Mouse (Mus musculus) spleen, embryonic (tissue): ENCODE results near the gene Nkx2-5.

Experiments
- CTCF ChIA-PET: fragments of 350-600 bp; sonication (Branson Sonifier 250); formaldehyde crosslinking; loops from one replicate; lab custom pipeline; 2022; lab: Charles Lee

The Nkx2-5 gene

GRCm38 (mm10) chr17:26844909-26845148 is at the start of gene Nkx2-5:
Nkx2-5 (minus strand) TSS chr17:26845009.
- CTCF ChIA-PET = no interaction called here

DNA sequence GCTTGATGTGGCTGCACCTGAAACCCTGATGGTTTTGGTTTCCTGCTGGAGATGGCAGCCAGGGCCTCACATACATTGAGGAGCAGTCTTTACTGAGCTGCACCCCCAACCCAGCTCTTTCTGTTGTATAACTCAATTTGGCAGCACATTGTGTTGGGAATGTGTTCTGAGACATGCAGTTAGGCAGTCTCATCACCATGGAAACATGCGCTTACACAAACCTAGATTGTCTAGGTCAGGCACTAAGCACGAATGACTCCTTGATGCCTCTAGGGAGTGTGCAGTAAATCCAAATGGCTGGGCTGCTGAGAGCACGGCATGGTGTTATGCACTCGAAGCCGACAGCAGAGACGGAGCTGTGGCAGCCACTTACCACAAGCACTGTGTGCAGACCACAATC is 49.5 kb upstream of the Nkx2-5 start:
- CTCF ChIA-PET = no interaction called here

GRCm38 (mm10) chr17:26893492-26893891 is 48.7 kb upstream of the Nkx2-5 start:
- CTCF ChIA-PET = no interaction called here

GRCm38 (mm10) chr17:26892635-26893375 is 48.0 kb upstream of the Nkx2-5 start:
- CTCF ChIA-PET = interaction anchor here (0.6 to 0.7 kb wide), 2 partner anchors 90 to 429 kb away, joined by 3 read pairs; no protein-coding TSS in a partner anchor

DNA sequence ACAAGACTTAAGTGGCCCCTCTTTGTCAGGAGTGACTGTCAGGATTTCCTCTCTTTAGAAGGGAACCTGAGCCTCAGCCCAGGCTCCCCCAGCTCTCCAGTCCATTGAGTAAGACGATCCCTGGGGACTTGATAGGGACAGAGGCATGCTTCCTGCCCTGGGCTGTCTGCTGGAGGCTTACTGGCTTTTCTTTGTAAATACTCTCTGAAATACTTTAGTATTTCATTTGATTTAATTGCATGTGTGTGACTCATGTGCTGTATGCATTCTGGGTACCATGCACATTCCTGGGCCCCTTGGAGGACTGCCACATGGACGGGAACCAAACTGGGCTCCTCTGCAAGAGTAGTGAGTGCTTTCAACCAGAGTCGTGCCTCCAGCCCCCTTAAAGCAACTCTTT is 43.1 kb upstream of the Nkx2-5 start:
- CTCF ChIA-PET = interaction anchor here (0.6 to 0.7 kb wide), 4 partner anchors 119 to 459 kb away, joined by 3 to 6 read pairs (median 4); no protein-coding TSS in a partner anchor

GRCm38 (mm10) chr17:26886047-26886749 is 41.4 kb upstream of the Nkx2-5 start:
- CTCF ChIA-PET = interaction anchor here (0.6 to 1.0 kb wide), 2 partner anchors 91 to 171 kb away, joined by 3 to 5 read pairs; partner anchors contain the start of gene Crebrf

DNA sequence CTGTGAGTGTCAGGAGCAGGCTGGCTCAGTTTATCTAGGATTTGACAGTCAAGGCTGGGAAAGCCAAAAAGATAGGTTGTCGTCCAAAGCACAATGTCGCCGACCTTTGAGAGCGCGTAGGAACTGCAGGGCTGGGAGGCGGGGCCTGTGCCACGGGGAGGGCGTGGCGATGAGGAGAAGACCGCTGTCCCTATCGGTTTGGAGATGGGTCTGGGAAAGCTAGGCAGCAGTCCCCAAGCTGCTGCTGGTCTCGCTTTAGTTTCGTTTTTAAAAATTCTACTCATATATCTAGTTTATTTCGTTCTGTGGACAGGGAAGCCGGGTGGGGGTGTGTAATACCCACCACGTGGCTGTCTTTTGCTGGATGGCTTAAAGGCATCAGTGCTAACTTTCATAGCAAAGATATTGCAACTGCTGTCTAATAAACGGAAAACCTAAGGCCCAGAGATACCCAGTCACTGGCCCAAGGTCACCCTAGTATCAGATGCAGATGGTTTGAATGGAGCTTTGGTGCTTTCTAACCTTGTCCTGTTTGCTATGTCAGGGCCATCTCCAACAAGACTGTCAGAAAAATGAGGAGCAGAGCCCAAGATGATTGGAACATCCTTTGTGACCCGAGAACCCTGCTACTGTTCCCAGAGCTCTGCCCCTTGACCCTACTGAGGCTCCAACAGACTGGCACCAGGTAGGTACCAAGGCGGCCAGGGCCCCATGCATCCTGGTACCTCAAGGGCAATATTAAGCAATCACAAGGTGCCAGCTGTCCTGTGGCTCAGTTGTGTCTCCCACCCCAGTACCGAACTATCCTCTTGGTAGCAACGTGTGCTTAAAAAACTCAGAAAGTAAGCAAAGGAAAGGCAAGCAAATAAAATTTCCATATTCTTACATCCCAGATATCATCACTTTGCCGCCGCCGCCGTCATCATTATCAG is 40.5 kb upstream of the Nkx2-5 start:
- CTCF ChIA-PET = interaction anchor here (0.6 to 1.7 kb wide), 5 partner anchors 81 to 227 kb away, joined by 3 to 5 read pairs (median 4); partner anchors contain the start of gene Bnip1

GRCm38 (mm10) chr17:26883585-26883984 is 38.8 kb upstream of the Nkx2-5 start:
- CTCF ChIA-PET = no interaction called here

DNA sequence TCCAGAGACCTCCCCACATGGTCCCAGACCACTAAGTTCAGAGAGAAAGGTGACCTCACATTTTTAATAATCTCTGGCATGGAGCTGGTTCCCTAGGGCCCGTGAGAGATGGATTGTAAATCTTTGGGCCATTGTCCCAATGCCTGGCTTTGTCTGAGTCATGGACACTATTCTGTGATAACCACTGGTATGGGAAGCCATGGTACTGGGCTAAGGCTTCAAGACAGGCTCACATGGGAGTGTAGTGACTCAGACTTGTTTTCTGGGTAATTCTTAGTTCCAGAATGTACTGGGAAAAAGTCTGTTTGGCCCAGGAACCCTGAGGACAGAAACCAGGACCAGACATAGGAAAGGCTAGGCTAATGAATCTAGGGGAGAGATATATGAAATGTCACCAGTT is 37.9 kb upstream of the Nkx2-5 start:
- CTCF ChIA-PET = no interaction called here

DNA sequence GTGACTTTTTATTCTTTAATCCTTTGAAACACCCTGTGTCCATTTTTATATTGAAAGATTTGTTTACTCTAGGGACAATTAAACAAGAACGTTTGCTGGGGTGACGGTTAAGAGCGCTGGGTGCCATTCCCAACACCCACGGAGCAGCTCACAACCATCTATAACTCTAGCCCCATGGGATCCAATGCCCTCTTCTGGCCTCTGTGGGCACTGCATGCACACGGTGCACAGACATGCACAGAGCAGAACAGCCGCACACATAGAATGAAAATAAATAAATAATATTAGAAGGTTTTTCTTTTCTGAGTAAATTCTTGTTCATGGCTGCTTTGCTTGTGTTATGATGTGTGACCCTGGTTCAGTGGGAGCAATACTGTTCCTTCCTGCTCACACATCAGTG is 34.4 kb upstream of the Nkx2-5 start:
- CTCF ChIA-PET = no interaction called here

- CTCF ChIA-PET = no interaction called here
Observed at GRCm38 (mm10) chr17:26877927-26878326, 33.1 kb upstream of the Nkx2-5 start.

DNA sequence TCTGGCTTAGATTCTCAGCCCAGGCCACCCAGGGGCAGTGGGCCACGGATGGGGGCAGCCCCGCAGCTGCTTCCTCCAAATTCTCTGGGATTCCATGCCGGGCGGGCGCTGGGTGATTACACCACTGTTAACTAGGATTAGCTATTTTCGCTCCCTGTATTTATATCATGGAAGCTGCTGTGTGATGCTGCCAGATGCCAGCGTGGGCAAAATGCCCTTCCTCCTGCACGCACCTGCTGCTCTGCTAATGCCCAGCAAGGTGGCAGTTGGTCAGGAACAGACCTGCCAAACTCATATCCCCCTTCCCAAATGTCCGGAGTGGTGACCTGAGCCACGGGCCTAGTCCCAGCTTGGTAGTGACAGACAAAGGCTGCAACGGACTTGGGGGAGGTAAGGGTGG is 29.7 kb upstream of the Nkx2-5 start:
- CTCF ChIA-PET = no interaction called here

- CTCF ChIA-PET = no interaction called here
Observed at GRCm38 (mm10) chr17:26873502-26873901, 28.7 kb upstream of the Nkx2-5 start.

- CTCF ChIA-PET = no interaction called here
Observed at GRCm38 (mm10) chr17:26872870-26873269, 28.1 kb upstream of the Nkx2-5 start.

DNA sequence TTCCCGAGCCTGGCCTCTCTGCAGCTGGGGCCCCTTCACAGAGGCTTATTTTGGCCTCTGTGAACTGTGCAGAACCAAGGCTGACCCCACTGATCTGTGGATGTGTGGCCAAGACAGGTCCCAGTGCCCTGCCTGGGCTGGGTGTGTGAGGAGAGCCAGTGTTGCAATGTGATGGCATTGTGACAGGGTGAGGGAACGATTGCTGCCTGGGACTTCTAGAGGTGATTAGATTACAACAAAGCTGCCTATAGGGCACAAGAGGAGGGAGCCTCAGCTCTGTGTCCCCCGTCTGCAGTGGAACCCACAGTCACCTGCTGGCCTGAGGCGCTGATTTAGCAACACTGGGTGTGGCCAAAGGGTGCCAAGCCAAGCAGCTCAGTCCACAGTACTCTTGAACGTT is 23.9 kb upstream of the Nkx2-5 start:
- CTCF ChIA-PET = no interaction called here

DNA sequence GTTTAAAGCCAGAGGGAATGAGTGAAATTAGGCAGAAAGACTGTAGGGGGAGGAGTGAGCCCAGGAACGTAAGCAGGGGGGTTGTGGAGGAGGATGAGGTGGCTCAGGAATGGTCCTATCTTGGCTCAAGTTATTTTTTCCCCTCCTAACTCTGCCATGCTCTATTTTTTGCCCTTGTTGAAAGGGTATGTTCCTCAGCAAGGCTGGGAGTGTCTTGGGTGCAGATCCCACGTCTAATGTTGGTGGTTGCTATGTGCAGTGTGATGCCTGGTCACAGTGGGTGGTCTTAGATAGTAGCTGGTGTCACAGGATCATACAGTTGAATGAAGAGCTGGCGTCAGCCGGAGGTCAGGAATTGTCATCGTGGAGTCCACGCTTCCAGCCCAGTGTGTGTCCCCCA is 20.3 kb upstream of the Nkx2-5 start:
- CTCF ChIA-PET = no interaction called here

DNA sequence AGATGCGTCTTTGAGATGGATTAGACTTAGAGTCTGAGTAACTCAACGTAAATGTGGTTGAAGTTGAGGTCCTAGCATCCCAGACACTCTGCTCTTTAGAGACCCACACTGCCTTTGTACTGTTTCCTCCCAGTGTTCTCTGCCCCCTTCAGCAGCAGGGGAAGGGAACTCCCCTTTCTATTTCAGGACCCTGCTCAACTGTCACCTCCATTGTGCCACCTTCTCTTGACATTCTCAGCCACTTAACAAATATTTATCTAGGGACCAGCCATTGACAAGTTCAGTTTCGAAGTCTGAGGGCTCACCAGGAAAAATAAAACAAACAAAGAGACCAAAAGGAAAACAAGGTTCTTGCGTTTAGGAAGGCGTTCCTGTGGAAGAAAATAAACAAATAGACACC is 19.5 kb upstream of the Nkx2-5 start:
- CTCF ChIA-PET = no interaction called here

DNA sequence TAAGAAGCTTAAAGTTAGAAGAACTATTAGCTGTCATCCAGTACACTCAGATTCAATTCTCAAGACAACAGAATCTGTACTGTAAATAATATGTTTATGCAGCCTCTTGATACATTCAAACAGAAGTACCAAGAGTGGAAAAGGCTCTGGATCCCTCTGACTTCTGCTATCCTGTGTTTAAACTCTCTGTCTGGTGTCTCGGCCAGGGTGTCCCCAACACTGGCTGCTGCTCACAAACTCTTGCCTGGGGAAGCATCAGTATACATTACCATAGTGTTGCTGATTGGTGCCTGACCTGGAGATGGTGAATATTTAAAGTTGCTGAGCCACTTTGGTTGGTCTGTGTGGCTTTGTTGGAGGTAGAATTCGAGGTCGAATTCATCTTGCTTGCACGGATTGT is 17.0 kb upstream of the Nkx2-5 start:
- CTCF ChIA-PET = no interaction called here

DNA sequence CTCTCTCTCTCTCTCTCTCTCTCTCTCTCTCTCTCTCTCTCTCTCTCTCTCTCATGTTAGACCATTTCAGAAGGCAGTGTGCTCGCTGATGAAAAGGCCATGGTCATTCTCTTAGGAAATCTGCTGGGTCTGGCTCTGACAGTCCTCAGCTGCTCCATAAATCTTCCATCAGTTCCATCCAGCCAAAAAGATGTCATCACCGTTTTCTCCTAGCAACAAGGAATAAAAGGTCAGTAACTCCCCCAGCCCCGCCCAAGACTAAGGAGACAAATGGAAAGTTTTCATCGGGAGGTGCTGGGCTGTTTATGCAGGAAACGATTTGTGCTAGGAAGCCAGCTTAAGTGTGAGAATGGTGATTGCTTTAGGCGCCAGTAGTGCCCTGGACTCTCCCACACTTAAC is 16.6 kb upstream of the Nkx2-5 start:
- CTCF ChIA-PET = no interaction called here

- CTCF ChIA-PET = no interaction called here
Observed at GRCm38 (mm10) chr17:26860906-26861305, 16.1 kb upstream of the Nkx2-5 start.

DNA sequence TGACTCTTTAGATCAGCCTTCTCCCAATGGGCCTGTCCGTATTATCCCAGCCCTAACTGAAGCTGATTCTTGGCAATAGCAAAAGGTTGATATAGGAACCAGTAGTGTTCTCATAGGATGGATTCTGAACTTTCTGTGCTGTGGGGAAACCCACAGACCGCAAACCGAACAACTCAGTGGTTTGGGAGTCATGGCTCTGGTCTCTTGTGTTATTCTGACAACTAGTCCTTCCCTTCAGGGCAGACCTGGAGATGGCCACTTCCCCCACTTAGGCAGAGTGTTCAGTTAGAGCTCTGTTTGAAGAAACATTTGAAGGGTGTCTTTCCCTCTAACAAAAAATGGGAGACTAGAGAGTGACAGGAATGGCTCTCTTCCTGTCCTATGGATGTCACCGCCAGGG is 7.5 kb upstream of the Nkx2-5 start:
- CTCF ChIA-PET = interaction anchor here (0.6 kb wide), 1 partner anchor 14 kb away, joined by 5 read pairs; no protein-coding TSS in a partner anchor

- CTCF ChIA-PET = interaction anchor here (0.7 kb wide), 1 partner anchor 350 kb away, joined by 3 read pairs; no protein-coding TSS in a partner anchor
Observed at GRCm38 (mm10) chr17:26851136-26851460, 6.3 kb upstream of the Nkx2-5 start.
